Mouse (Mus musculus) megakaryocyte, embryonic 14.5 days (primary cell): Measurements from ENCODE around the gene Apoc3.

Experiments
- FLI1 ChIP-seq: IDR thresholded peaks from 2 replicates; pipeline ENCODE4 v1.6.1; 2012; ENCODE audit warnings: low read length, inconsistent platforms, mixed read lengths
- GATA1 ChIP-seq: IDR thresholded peaks from 3 replicates; pipeline ENCODE4 v1.6.1; 2012; ENCODE audit warnings: mixed read lengths, low read length, inconsistent platforms, borderline replicate concordance

DNA sequence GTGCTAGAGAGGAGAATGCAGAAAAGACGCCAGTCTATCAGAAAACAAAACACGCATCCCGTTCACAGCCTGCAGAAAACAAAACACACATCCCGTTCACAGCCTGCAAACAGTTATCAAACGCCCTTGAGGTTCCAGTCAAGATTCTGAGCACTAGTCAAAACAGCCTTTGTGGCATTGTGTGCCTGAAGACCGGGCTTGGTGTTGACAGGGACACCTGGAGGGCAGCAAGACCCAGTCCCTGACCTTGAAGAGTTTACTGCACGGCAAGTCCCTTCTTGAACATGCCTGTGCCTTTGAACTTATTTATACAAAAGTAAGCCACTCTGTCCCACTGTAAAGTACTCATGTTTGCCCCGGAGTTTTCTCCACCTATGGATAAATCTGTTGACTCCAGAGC lies 8.1 kb upstream of the Apoc3 start:
- no peak for TF ChIP-seq GATA1
- no peak for TF ChIP-seq FLI1
